Mouse (Mus musculus): Measurements from ENCODE around the gene Ccdc32. TPM values are rescaled to one million over a fixed set of nuclear protein-coding genes. Genes with fewer than 3 reads are reported as not detected.
A peak's percentile ranks its signal among the peaks of the same experiment; 100 is the strongest.

Gene Ccdc32
- polyA plus RNA-seq, 1 experiment from 2014 or later, result 44.1 TPM

DNA sequence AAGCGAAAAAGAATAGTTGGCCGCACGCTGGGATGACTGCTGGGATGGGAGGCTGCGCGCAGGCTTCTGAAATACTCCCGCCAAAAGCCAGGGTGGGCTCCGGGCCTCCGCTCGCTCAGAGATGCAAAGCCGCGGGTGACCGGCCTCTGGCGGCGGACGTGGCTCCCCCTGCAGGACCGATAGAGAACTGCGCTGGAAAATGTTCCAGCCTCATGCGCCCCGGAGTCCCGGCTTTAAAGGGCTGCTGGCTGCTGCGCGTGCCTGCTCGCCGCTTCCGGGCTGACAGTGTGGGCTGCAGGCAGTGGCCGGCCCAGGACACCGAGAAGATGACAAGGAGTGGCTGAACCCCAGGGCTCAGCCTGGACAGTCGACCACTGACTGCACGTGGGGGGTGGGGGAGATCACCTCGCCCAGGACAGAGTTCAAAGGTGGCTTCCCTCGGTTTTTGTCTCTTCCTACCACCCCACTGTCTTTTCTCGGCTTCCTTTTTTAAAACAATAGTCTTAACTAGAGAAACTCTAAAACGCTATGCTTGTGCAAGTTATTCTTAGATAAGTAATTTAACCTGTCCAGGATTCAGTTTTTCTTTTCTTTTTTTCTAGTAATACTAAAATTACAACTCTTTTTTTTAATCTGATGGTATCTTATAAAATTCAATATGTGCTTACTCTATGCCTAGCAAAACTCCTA lies 56.4 kb downstream of the Ccdc32 start:
- Histone ChIP-seq H3K4me1 (ENCODE audit: control insufficient read depth, insufficient read depth, low read depth, low read length) (peaks cover 5% of the 10 kb centered on the region), H3K36me3 (ENCODE audit: control insufficient read depth, insufficient read depth, low read length) (no peaks in the 10 kb centered on the region)
- 1% methylated on average over 33 of the region's 33 CpGs for WGBS

DNA sequence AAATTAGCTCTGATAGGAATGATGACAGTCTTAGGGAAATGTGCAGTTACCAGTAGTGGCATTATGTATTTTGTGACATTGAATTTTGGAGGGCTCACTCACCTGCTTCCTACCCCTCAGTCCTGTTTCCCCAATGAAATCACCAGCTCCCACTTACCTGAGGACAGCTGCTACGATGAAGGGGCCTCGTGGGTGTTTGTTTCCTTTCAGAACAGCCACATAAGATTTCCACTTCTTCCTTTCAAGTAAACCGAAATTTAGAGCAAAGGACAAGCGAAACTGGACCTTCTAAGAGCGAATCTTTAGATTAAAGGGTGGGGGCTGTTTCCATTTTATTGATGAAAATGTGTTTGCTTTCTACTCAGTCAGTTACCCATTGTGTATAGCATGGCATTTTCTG lies 57.1 kb downstream of the Ccdc32 start:
- no peak overlapping the region for H3K27ac ChIP-seq (ENCODE audit: low read depth, low read length)
- H3K9ac ChIP-seq (ENCODE audit: low read depth, low read length), result no peak overlapping the region
- ATAC-seq, result no peak
- H3K4me1 ChIP-seq (ENCODE audit: control insufficient read depth, insufficient read depth, low read depth, low read length), result peaks cover 5% of the 10 kb centered on the region
- 82% methylated on average over 5 of the region's 5 CpGs for WGBS
- no peaks in the 10 kb centered on the region for H3K9me3 ChIP-seq (ENCODE audit: control insufficient read depth, low read length)
- H3K27me3 ChIP-seq (replicated peaks; ENCODE audit: control insufficient read depth, insufficient read depth, low read length), result peaks cover 10% of the 10 kb centered on the region
- no peak overlapping the region for H3K4me3 ChIP-seq (ENCODE audit: low read length)
- no peaks in the 10 kb centered on the region for H3K36me3 ChIP-seq (ENCODE audit: control insufficient read depth, insufficient read depth, low read length)
- H3K4me2 ChIP-seq (ENCODE audit: low read length), result no peak overlapping the region; the same call in 1 of the 2 replicates

More for the DNA sequence above, 56.4 kb downstream of the Ccdc32 start:
- peak; percentile 75 for ATAC-seq
- Histone ChIP-seq H3K27me3 (replicated peaks; ENCODE audit: control insufficient read depth, insufficient read depth, low read length) (peaks cover 10% of the 10 kb centered on the region), H3K4me3 (ENCODE audit: low read length) (peak overlapping the region; percentile 45), H3K9me3 (ENCODE audit: control insufficient read depth, low read length) (no peaks in the 10 kb centered on the region), H3K4me2 (ENCODE audit: low read length) (peak overlapping the region; percentile 70), H3K9ac (ENCODE audit: low read depth, low read length) (peak overlapping the region; percentile 62), H3K27ac (ENCODE audit: low read depth, low read length) (no peak overlapping the region)

DNA sequence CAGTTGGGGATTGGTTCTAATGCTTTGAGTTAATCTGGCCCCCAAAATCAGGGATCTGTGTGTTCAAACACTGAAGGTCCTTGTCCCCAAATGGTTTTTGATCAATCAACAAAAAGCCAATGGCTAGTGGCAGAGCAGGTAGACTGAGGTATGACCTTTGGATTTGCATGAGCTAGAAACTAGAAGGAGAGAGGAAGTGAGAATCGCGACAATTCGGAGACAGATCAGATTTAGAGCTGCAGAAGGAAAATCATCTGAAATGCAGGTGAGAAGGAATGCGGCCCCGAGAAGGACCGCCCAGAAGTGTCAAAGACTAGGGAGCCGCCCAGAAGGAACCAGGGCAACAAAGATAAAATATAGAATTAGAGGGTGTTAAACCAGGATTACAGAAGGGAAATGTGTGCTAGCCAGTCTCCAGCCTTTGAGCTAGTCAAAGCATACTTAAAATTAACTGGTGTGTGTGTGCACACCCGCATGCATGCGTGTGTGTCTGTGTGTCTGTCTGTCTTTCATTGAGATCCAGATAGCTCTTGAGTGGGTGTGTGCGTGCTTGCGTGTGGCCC lies 59.5 kb downstream of the Ccdc32 start:
- 84% methylated on average over 11 of the region's 11 CpGs for WGBS
- peaks cover 6% of the 10 kb centered on the region for H3K27me3 ChIP-seq (replicated peaks; ENCODE audit: control insufficient read depth, insufficient read depth, low read length)

More for the DNA sequence above, 59.5 kb downstream of the Ccdc32 start:
- no peak for ATAC-seq
- no peak overlapping the region for H3K4me2 ChIP-seq (ENCODE audit: low read length)
- peaks cover 2% of the 10 kb centered on the region; the same call in 1 of the 2 replicates for H3K4me1 ChIP-seq (ENCODE audit: control insufficient read depth, insufficient read depth, low read depth, low read length)
- no peak overlapping the region for H3K9ac ChIP-seq (ENCODE audit: low read depth, low read length)
- H3K9me3 ChIP-seq (ENCODE audit: control insufficient read depth, low read length), result no peaks in the 10 kb centered on the region
- H3K27ac ChIP-seq (ENCODE audit: low read depth, low read length), result no peak overlapping the region
- no peak overlapping the region for H3K4me3 ChIP-seq (ENCODE audit: low read length)
- no peaks in the 10 kb centered on the region for H3K36me3 ChIP-seq (ENCODE audit: control insufficient read depth, insufficient read depth, low read length)

Other genes starting within 250 kb of the Ccdc32 start
- gene Disp2, start 249.7 kb downstream of the Ccdc32 start, polyA plus RNA-seq (2015; fragmentation: Nextera tagmentation; extraction: Ambion mirVana), result 82.9 and 87.0 TPM in 2 replicates
- 22.0 and 22.5 TPM in 2 replicates for gene Knstrn, start 215.4 kb downstream of the Ccdc32 start, polyA plus RNA-seq (2015; fragmentation: Nextera tagmentation; extraction: Ambion mirVana)
- 52.2 and 56.1 TPM in 2 replicates for gene Ivd, start 167.4 kb downstream of the Ccdc32 start, polyA plus RNA-seq (2015; fragmentation: Nextera tagmentation; extraction: Ambion mirVana)
- gene Bahd1, start 129.0 kb downstream of the Ccdc32 start, polyA plus RNA-seq (2015; fragmentation: Nextera tagmentation; extraction: Ambion mirVana), result 6.2 and 6.5 TPM in 2 replicates
- 5.3 and 7.3 TPM in 2 replicates for gene Chst14, start 102.9 kb downstream of the Ccdc32 start, polyA plus RNA-seq (2015; fragmentation: Nextera tagmentation; extraction: Ambion mirVana)
- gene Rpusd2, start 5.4 kb upstream of the Ccdc32 start, polyA plus RNA-seq (2015; fragmentation: Nextera tagmentation; extraction: Ambion mirVana), result 3.7 and 4.1 TPM in 2 replicates
- gene Knl1, start 17.7 kb upstream of the Ccdc32 start, polyA plus RNA-seq (2015; fragmentation: Nextera tagmentation; extraction: Ambion mirVana), result 8.3 and 9.7 TPM in 2 replicates
- 10.6 and 12.7 TPM in 2 replicates for gene Rad51, start 83.4 kb upstream of the Ccdc32 start, polyA plus RNA-seq (2015; fragmentation: Nextera tagmentation; extraction: Ambion mirVana)
- 49.3 and 50.1 TPM in 2 replicates for gene Rmdn3, start 127.6 kb upstream of the Ccdc32 start, polyA plus RNA-seq (2015; fragmentation: Nextera tagmentation; extraction: Ambion mirVana)
- gene Gchfr, start 138.4 kb upstream of the Ccdc32 start, polyA plus RNA-seq (2015; fragmentation: Nextera tagmentation; extraction: Ambion mirVana), result 10.9 and 16.2 TPM in 2 replicates
- 0.86 TPM in 2 replicates for gene Gm14137, start 145.1 kb upstream of the Ccdc32 start, polyA plus RNA-seq (2015; fragmentation: Nextera tagmentation; extraction: Ambion mirVana)
- gene Zfyve19, start 179.2 kb upstream of the Ccdc32 start, polyA plus RNA-seq (2015; fragmentation: Nextera tagmentation; extraction: Ambion mirVana), result 70.4 and 75.7 TPM in 2 replicates
- 23.3 and 23.6 TPM in 2 replicates for gene Dnajc17, start 179.4 kb upstream of the Ccdc32 start, polyA plus RNA-seq (2015; fragmentation: Nextera tagmentation; extraction: Ambion mirVana)
- gene Ppp1r14d, start 200.5 kb upstream of the Ccdc32 start, polyA plus RNA-seq (2015; fragmentation: Nextera tagmentation; extraction: Ambion mirVana), result not detected in 2 replicates
- gene Spint1, start 208.0 kb upstream of the Ccdc32 start, polyA plus RNA-seq (2015; fragmentation: Nextera tagmentation; extraction: Ambion mirVana), result 0.71 and 0.79 TPM in 2 replicates
- gene Rhov, start 241.9 kb upstream of the Ccdc32 start, polyA plus RNA-seq (2015; fragmentation: Nextera tagmentation; extraction: Ambion mirVana), result 48.2 and 56.9 TPM in 2 replicates